Mouse (Mus musculus): ENCODE data around the gene Fra10ac1. TPM values are rescaled to one million over a fixed set of nuclear protein-coding genes. Genes with fewer than 3 reads are reported as not detected.

The Fra10ac1 gene
- polyA plus RNA-seq, 1 experiment from 2014 or later = 22.7 TPM

GRCm38 (mm10) chr19:38263829-38264504 lies 40.0 kb upstream of the Fra10ac1 start:
- WGBS = 21% methylated on average over 14 of the region's 14 CpGs
- TF ChIP-seq EP300 (optimal IDR thresholded peaks at IDR 0.05) (no peak), CTCF (IDR thresholded peaks at IDR 0.05; ENCODE audit: low read depth) (peak; percentile 75)
- Histone ChIP-seq H3K4me3 (ENCODE audit: low read depth, low read length) (peak overlapping the region; percentile 10; the same call in 1 of the 2 replicates), H3K4me2 (replicated peaks; ENCODE audit: low read depth) (peak overlapping the region; percentile 35), H3K36me3 (ENCODE audit: control insufficient read depth, insufficient read depth, low read length) (no peaks in the 10 kb centered on the region), H3K9ac (ENCODE audit: low read length) (no peak overlapping the region), H3K27ac (replicated peaks) (no peak overlapping the region), H3K9me3 (ENCODE audit: control insufficient read depth, low read length) (no peaks in the 10 kb centered on the region), H3K27me3 (ENCODE audit: control insufficient read depth, insufficient read depth, low read length) (no peaks in the 10 kb centered on the region), H3K4me1 (replicated peaks; ENCODE audit: control insufficient read depth, insufficient read depth) (no peaks in the 10 kb centered on the region)
- peak; percentile 55 for DNase-seq (ENCODE audit: low spot score)
- peak; percentile 47; the same call in 1 of the 2 replicates for ATAC-seq (ENCODE audit: low FRiP score, low TSS enrichment)

DNA sequence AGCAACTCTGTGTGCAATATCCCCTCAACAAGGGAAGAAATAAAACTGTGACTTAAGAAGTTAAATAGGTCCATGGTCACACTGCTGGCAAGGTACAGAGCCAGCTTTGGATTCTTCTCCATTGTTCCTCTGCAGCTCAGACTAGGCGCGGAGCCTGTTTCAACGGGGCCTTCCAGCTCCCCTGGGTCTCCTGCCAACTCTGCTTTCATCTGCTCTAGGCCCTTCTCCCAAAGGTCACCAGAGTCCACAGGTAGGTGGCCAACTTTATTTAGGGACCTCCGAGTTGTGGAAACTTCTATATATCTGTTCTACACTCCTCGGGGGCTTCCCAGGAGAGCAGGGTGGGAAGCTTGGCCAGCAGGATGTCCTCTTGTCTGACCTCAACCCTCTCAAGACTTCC lies 37.4 kb upstream of the Fra10ac1 start:
- 69% methylated on average over 5 of the region's 5 CpGs for WGBS

GRCm38 (mm10) chr19:38260346-38260745 lies 36.4 kb upstream of the Fra10ac1 start:
- ATAC-seq (ENCODE audit: low FRiP score, low TSS enrichment) (no peak), DNase-seq (ENCODE audit: low spot score) (no peak)
- H3K9ac ChIP-seq (ENCODE audit: low read length) = no peak overlapping the region
- H3K36me3 ChIP-seq (ENCODE audit: control insufficient read depth, insufficient read depth, low read length) = no peaks in the 10 kb centered on the region
- no peak overlapping the region for H3K4me2 ChIP-seq (replicated peaks; ENCODE audit: low read depth)
- WGBS = 37% methylated on average over 4 of the region's 4 CpGs
- H3K27me3 ChIP-seq (ENCODE audit: control insufficient read depth, insufficient read depth, low read length) = no peaks in the 10 kb centered on the region
- no peaks in the 10 kb centered on the region for H3K4me1 ChIP-seq (replicated peaks; ENCODE audit: control insufficient read depth, insufficient read depth)
- H3K4me3 ChIP-seq (ENCODE audit: low read depth, low read length) = no peak overlapping the region
- no peaks in the 10 kb centered on the region for H3K9me3 ChIP-seq (ENCODE audit: control insufficient read depth, low read length)
- no peak overlapping the region for H3K27ac ChIP-seq (replicated peaks)
- TF ChIP-seq CTCF (IDR thresholded peaks at IDR 0.05; ENCODE audit: low read depth) (no peak), EP300 (optimal IDR thresholded peaks at IDR 0.05) (no peak)

More for the DNA sequence above, 37.4 kb upstream of the Fra10ac1 start:
- Histone ChIP-seq H3K27me3 (ENCODE audit: control insufficient read depth, insufficient read depth, low read length) (no peaks in the 10 kb centered on the region), H3K27ac (replicated peaks) (no peak overlapping the region), H3K4me1 (replicated peaks; ENCODE audit: control insufficient read depth, insufficient read depth) (no peaks in the 10 kb centered on the region), H3K9me3 (ENCODE audit: control insufficient read depth, low read length) (no peaks in the 10 kb centered on the region), H3K36me3 (ENCODE audit: control insufficient read depth, insufficient read depth, low read length) (no peaks in the 10 kb centered on the region), H3K9ac (ENCODE audit: low read length) (no peak overlapping the region), H3K4me2 (replicated peaks; ENCODE audit: low read depth) (no peak overlapping the region), H3K4me3 (ENCODE audit: low read depth, low read length) (no peak overlapping the region)
- DNase-seq (ENCODE audit: low spot score) (no peak), ATAC-seq (ENCODE audit: low FRiP score, low TSS enrichment) (no peak)
- TF ChIP-seq CTCF (IDR thresholded peaks at IDR 0.05; ENCODE audit: low read depth) (no peak), EP300 (optimal IDR thresholded peaks at IDR 0.05) (no peak)

DNA sequence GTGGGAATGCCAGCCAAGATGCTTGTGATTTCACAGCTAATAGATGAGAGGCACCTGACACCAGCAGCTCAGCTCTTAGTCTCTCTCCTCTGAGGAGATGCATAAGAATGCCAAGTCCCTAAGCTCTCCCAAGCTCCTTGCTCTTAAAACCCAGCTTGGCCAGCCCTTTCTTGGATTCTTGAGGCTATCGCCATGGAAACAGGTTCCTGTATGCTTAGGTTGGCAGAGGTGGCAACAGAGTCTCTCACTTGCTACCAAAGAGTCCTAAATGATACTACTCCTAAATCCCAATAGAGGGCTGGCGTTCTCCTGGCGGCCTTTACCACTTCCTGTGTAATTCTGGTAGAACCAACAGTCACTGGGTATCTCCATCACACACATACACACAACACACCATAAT lies 35.5 kb upstream of the Fra10ac1 start:
- WGBS = 79% methylated on average over 3 of the region's 3 CpGs
- Histone ChIP-seq H3K4me1 (replicated peaks; ENCODE audit: control insufficient read depth, insufficient read depth) (no peaks in the 10 kb centered on the region), H3K9ac (ENCODE audit: low read length) (no peak overlapping the region), H3K27me3 (ENCODE audit: control insufficient read depth, insufficient read depth, low read length) (no peaks in the 10 kb centered on the region), H3K27ac (replicated peaks) (no peak overlapping the region), H3K4me2 (replicated peaks; ENCODE audit: low read depth) (no peak overlapping the region), H3K9me3 (ENCODE audit: control insufficient read depth, low read length) (no peaks in the 10 kb centered on the region), H3K4me3 (ENCODE audit: low read depth, low read length) (no peak overlapping the region), H3K36me3 (ENCODE audit: control insufficient read depth, insufficient read depth, low read length) (no peaks in the 10 kb centered on the region)
- ATAC-seq (ENCODE audit: low FRiP score, low TSS enrichment) (no peak), DNase-seq (ENCODE audit: low spot score) (no peak)
- no peak for TF ChIP-seq CTCF (IDR thresholded peaks at IDR 0.05; ENCODE audit: low read depth)

GRCm38 (mm10) chr19:38258651-38259065 lies 34.7 kb upstream of the Fra10ac1 start:
- Histone ChIP-seq H3K9ac (ENCODE audit: low read length) (no peak overlapping the region), H3K9me3 (ENCODE audit: control insufficient read depth, low read length) (no peaks in the 10 kb centered on the region), H3K4me2 (replicated peaks; ENCODE audit: low read depth) (no peak overlapping the region), H3K27me3 (ENCODE audit: control insufficient read depth, insufficient read depth, low read length) (no peaks in the 10 kb centered on the region), H3K4me1 (replicated peaks; ENCODE audit: control insufficient read depth, insufficient read depth) (no peaks in the 10 kb centered on the region), H3K27ac (replicated peaks) (no peak overlapping the region), H3K36me3 (ENCODE audit: control insufficient read depth, insufficient read depth, low read length) (no peaks in the 10 kb centered on the region), H3K4me3 (ENCODE audit: low read depth, low read length) (no peak overlapping the region)
- no peak for DNase-seq (ENCODE audit: low spot score)
- 59% methylated on average over 3 of the region's 3 CpGs for WGBS
- TF ChIP-seq EP300 (optimal IDR thresholded peaks at IDR 0.05) (no peak), CTCF (IDR thresholded peaks at IDR 0.05; ENCODE audit: low read depth) (no peak)
- 0 out of 2 replicates have a peak, but pooled peaks have one; percentile 18 for ATAC-seq (ENCODE audit: low FRiP score, low TSS enrichment)

DNA sequence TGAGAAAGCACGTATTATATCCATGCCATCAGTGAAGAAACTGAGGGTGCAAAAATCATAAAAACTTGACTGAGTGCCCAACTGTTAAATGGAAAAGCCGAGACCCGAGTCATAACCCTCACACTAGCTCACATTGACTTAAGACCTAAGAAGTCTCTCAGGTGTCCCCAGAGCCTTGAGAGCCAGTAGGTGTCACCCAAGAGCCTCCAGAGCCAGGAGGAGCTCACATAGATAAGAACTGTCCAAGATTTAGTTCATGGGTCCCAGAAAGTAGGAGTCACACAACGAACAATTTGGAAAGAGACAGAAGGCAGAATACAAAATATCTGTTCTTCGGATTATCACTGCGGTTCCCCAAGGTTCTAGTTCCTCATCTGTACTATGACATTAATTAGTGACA lies 29.8 kb upstream of the Fra10ac1 start:
- no peak overlapping the region for H3K4me2 ChIP-seq (replicated peaks; ENCODE audit: low read depth)
- H3K9ac ChIP-seq (ENCODE audit: low read length) = no peak overlapping the region
- no peak overlapping the region for H3K4me3 ChIP-seq (ENCODE audit: low read depth, low read length)
- no peaks in the 10 kb centered on the region for H3K36me3 ChIP-seq (ENCODE audit: control insufficient read depth, insufficient read depth, low read length)
- 54% methylated on average over 6 of the region's 6 CpGs for WGBS
- H3K27ac ChIP-seq (replicated peaks) = no peak overlapping the region
- peak; percentile 81 for TF ChIP-seq CTCF (IDR thresholded peaks at IDR 0.05; ENCODE audit: low read depth)
- TF ChIP-seq EP300 (optimal IDR thresholded peaks at IDR 0.05) = no peak
- H3K27me3 ChIP-seq (ENCODE audit: control insufficient read depth, insufficient read depth, low read length) = no peaks in the 10 kb centered on the region
- ATAC-seq (ENCODE audit: low FRiP score, low TSS enrichment) (no peak), DNase-seq (ENCODE audit: low spot score) (peak; percentile 45)
- H3K4me1 ChIP-seq (replicated peaks; ENCODE audit: control insufficient read depth, insufficient read depth) = no peaks in the 10 kb centered on the region
- no peaks in the 10 kb centered on the region for H3K9me3 ChIP-seq (ENCODE audit: control insufficient read depth, low read length)

Measured in stomach, postnatal 0 days (tissue).